Mouse (Mus musculus) B cell, adult 2 months (primary cell): ENCODE results near the gene Kcnk3.

Source experiments
- DNase-seq, 2 experiments: peaks; one replicate each; pipeline ENCODE4 v3.0.0; 2022

Kcnk3 gene

DNA sequence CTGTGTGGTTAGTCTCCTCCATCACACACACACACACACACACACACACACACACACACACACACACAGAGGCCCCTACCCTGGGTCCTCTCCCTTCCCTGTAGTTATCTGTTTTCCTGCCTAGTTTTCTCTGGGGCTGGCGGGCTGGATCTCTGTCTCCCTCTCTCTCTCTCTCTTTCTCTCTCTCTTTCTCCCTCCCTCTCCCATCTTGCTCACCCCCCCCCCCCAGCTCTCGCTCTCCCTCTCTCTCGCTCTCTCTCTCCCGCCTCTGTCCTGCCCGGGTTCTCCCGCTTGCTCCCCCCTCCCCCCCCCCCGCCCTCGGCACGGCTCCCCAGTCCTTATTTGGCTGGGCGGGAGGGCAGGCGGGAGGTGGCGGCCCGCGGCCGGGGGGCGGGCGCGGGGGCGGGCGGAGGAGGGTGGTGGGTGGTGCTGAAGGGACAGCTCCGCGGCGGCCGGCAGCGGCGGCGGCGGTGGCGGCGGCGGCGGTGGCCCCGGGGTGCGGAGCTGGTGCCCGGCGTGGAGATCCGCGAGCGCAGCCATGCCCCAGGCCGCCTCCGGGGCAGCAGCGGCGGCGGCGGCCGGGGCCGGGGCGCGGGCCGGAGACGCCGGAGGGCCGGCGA, at the start of gene Kcnk3:
Kcnk3 (plus strand) TSS at position 490 of the 620 bp plus-strand sequence.
- DNase-seq, result peak; percentile 68 to 71

DNA sequence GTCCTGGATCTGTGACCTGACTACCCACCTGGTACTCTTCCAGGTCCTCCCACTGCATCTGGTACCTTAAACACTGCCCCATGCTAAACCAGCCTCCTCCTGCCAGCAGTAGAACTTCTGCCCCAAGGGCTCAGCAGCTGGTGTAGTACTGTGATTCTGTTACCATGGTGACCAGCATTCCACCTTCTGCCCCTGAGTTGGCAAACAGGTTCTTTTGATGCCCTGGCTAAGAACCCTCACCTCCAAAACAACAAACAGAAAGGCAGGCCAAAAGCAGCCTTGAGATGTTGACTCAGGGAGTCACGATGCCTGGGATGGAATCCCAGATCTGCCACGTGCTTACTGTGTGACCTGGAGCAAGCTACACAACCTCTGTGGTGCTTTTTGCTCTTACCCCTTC, 42.3 kb upstream of the Kcnk3 start, which contains the start of gene Cib4:
Cib4 (minus strand) TSS at position 139 of the 400 bp plus-strand sequence.
- DNase-seq, result no peak

- no peak for DNase-seq
Observed at GRCm38 (mm10) chr5:30548681-30549080, 39.3 kb upstream of the Kcnk3 start.

- DNase-seq, result no peak
Observed at GRCm38 (mm10) chr5:30550334-30551021, 37.5 kb upstream of the Kcnk3 start.

DNA sequence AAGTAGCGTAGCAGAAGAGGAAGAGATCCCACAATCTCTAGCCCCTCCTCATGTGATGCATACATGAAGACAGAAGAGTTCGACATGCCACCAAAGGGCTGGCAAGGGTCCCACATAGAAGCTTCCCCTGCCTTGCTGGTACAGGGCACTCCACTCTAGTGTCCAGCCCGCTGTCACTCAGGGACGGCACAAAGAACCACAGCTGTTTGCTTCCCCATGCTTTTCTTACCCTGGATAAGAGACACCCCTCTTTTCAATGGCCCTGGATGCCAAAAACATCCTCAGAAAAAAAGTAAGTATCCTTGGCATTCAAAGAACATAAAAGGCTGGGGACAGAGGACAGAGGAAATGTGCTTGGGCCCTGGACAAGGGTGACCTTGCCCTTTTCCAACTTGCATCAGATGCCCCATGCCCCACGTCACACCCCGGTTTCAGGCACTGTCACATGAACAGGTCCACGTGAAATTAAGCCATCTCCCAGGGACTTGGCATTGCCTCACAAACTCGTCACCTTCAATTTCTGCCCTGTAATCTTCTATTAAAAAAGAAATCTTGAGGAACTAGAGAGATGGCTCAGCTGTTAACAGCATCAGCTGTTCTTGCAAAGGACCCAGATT, 36.8 kb upstream of the Kcnk3 start:
- DNase-seq, result no peak

- no peak for DNase-seq
Observed at GRCm38 (mm10) chr5:30552006-30552405, 36.0 kb upstream of the Kcnk3 start.

- no peak for DNase-seq
Observed at GRCm38 (mm10) chr5:30553936-30554335, 34.0 kb upstream of the Kcnk3 start.

- DNase-seq, result no peak
Observed at GRCm38 (mm10) chr5:30554981-30555380, 33.0 kb upstream of the Kcnk3 start.

- no peak for DNase-seq
Observed at GRCm38 (mm10) chr5:30556284-30556683, 31.7 kb upstream of the Kcnk3 start.

GRCm38 (mm10) chr5:30559421-30559820, 28.5 kb upstream of the Kcnk3 start:
- DNase-seq, result no peak

DNA sequence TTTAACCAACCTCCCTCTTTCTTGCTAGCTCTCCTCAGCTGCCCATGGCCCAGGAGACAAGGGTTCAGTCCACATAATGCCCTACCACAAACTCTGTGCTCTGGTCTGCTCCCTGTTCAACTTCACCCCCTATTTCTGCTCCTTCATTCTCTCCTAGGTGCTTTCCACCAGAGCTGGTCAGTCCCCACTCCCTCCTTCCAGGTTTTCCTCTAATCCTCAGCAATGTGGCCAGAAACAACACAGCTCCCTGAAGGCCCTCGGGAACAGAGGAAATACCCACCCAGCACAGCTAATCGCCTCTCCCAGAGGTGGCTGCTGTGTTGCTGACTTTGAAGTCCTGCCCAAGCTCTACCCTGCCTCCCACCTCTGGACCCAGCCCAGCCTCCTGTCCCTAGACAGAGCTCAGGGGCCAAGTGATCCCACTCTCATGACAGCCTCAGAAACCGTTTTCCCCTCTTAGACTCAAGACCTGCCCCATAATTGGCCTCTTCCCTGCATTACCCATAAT, 27.9 kb upstream of the Kcnk3 start:
- DNase-seq, result no peak

DNA sequence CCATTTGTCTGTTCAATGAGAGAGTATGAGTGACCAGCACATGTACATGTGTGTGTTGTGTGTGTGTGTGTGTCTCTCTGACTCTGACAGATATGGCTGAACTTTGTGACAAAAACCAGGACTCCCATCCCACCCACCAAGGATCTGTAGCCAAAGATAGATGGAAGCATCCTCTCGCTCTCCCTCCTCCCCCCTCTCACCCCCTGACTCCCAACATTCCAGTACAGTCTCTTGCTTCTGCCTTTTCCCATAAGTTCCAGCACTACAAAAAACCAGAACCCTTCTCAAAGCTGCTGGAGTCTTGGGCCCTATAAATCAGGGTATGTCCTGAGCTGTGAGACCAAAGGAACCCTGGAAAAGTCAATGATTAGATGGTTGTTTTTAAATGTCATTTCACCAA, 19.5 kb upstream of the Kcnk3 start:
- DNase-seq, result no peak

DNA sequence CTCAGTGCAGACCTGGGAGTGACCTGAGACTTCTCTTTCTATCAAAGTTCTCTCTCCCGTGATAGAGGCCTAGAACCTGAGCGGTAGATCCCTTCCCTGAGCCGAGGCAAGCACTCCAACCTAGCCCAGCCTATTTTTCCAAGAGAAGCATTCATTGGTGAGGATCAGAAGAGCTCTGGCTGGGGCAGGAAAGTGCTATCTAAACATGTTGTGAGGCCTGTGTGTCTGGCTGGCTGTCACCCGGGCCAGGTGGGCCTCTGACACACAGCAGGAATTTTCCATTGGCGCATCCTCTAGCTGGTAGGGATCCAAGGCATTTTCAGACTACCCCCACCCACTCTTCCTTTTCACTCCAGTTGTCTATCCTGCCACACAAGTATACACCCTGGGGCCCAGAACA, 16.1 kb upstream of the Kcnk3 start:
- DNase-seq, result no peak

- DNase-seq, result no peak
Observed at GRCm38 (mm10) chr5:30574367-30574766, 13.6 kb upstream of the Kcnk3 start.

DNA sequence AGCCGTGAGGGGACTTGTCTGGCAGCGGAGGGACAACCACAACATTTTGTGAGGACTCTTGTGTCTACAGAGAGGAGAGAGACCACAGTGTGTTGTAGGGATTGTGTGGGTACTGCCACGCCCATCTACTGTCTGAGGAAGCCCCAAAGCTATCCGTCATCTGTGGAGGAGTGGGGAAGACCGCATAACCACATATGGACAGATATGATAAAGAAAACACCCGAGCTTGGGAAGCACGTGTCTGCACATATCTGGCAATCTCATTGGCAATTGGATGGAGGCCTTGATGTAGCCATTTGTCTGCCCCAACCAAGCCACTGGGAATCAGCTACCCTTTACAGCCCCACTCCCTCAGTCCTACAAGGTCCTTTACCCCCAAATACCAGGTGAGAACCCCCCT, 11.7 kb upstream of the Kcnk3 start:
- DNase-seq, result no peak

DNA sequence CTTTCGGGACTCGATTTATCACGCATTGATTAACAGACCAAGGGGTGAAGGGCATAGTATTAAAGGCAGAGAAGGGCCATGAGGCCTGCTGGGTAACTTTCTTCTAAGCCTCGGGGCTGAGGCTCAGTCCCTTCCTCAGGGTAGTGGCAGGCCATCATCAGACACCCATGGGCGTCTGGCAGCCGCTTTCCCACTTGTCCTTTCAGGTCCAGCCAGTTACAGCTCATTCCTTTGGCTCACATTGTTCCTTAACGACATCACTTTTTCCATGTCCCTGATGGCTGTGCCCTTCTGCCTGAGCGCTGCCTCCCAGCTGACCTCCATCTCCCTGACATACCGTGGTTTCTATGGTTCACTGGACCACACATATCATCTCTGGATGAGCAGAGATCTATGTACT, 10.7 kb upstream of the Kcnk3 start:
- DNase-seq, result no peak

DNA sequence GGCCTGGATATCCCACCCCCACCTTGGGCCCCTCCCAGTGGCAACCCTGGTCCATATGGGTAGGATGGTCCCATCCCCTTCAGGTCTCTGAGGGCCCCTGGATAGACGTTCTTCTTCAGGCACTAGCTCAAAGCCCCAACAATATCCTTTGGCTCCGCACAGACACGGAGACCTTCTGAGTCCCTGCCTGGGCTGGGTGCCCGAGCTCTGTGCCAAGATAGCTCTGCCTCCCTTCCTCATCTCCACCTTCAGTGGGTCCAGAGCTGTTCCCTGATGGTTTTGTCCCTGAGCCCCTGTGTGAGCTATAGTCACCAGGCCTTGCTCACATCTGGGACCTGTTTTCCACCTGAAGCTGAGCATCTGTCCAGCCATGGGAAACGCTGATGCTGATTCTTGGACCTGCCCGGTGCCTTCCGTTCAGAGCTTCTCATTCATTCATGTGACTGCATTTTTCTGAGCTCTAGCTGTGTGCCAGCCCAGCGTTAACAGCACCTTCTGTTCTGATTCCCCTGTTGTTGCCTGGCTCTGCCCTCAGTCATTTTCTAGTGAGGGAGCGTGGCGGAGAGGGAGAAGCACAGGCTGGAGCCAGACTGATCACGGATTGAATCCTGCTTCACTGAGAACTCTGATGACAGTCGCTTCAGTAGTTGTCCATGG, 10.2 kb upstream of the Kcnk3 start:
- no peak for DNase-seq

DNA sequence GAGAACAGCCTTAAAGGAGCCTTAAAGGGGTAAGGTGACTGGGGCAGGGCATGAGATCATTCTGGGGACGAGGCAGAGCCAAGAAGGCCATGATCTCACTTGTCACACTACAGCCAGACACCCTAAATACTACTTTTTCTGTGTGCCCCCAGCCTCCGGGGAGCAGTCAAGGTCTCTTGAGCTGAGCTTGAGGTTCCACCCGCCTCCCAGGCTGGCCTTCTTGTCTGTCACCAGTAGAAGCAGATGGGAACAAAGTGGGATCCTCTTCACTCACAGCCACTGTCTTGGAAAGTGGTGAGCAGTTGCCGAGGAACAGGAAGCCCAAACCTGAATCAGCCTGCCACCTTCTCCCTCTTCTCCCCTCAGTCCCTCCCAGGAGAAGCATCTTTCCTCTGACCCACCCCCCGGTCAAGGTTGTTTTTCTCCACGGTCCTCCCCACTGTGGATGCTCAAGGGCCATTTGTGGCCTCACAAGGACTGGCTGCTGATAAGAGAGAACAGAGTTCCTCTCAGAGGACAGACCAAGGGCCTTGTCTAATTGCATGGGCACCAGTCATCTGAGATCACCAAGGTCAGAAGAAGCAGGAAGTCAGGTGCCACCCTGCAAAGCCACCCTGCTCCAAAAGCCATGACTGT, 9.4 kb upstream of the Kcnk3 start:
- no peak for DNase-seq

- DNase-seq, result no peak
Observed at GRCm38 (mm10) chr5:30580725-30581124, 7.2 kb upstream of the Kcnk3 start.

- DNase-seq, result no peak
Observed at GRCm38 (mm10) chr5:30582017-30582416, 6.0 kb upstream of the Kcnk3 start.

DNA sequence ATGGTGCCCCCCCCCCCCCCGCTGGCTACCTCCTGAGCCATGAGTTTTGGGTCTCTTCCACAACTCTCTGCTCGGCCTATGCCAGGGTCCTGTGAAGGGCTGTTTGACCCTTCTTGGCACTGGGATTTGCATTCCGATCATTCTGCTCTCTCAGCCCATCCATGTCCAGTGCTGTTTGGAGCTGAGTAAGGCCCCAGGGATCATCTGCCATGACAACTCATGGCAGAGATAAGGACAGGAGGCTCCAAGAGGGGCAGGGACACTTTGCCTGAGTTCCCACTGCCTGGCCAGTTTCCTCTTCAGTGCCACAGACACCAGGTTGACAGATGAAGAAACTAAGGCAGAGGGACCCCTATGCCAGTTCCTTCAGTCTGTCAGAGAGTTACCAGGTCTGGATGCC, 1.4 kb upstream of the Kcnk3 start:
- no peak for DNase-seq

DNA sequence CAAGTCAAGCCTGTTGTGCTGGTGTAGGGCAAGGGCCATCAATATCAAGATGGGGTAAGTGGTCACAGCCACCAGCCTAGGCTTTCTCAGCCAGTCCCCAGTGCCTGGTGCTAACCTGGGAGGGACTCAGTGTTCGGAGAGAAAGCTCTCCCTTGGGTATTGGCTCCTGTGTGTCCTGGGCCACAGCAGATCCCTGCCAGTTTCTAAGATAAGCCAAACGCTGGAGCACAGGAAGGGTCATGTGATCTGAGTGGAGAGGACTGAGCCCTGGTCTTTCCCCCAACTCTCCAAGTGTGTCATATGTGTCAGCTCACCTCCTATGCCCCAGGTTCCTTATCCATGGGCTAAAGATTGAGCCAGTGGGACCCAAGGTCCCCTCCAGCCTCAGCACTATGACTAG, 869 bp upstream of the Kcnk3 start:
- DNase-seq, result no peak
